Mouse (Mus musculus) hindbrain, embryonic 11.5 days (tissue): ENCODE data around the gene Rnf183. TPM values are rescaled to one million over a fixed set of nuclear protein-coding genes. Genes with fewer than 3 reads are reported as not detected.

Experiments
- ATAC-seq: fragments of 200-750 bp; cut with Nextera tagmentation; 2 replicates; pipeline ENCODE4 v1.8.0; 2017; ENCODE audit warnings: mild to moderate bottlenecking, moderate TSS enrichment, moderate library complexity; ENCODE audit not compliant: low FRiP score
- DNase-seq: peaks from one replicate; pipeline ENCODE4 v3.0.0-alpha.2; 2015; ENCODE audit warnings: low spot score
- H3K27ac ChIP-seq: fragments of 300-500 bp; sonication (generic); 2 replicates; pipeline ENCODE4 v1.5.1; 2014; ENCODE audit warnings: mild to moderate bottlenecking, low read depth, low read length
- H3K27me3 ChIP-seq: fragments of 300-500 bp; sonication (generic); 2 replicates; pipeline ENCODE4 v1.6.1; 2014; ENCODE audit warnings: mild to moderate bottlenecking, low read length, moderate library complexity, mixed read lengths; ENCODE audit not compliant: control insufficient read depth, insufficient read depth
- H3K36me3 ChIP-seq: fragments of 300-500 bp; sonication (generic); 2 replicates; pipeline ENCODE4 v1.6.1; 2014; ENCODE audit warnings: mild to moderate bottlenecking, low read length, moderate library complexity, mixed read lengths; ENCODE audit not compliant: control insufficient read depth, insufficient read depth
- H3K4me1 ChIP-seq: fragments of 300-500 bp; sonication (generic); replicated peaks from 2 replicates; pipeline ENCODE4 v1.6.1; 2014; ENCODE audit warnings: low read length, mixed read lengths; ENCODE audit not compliant: control insufficient read depth, insufficient read depth
- H3K4me2 ChIP-seq: fragments of 300-500 bp; sonication (generic); replicated peaks from 2 replicates; pipeline ENCODE4 v1.6.1; 2014; ENCODE audit warnings: mild to moderate bottlenecking, low read depth, low read length
- H3K4me3 ChIP-seq: fragments of 300-500 bp; sonication (generic); 2 replicates; pipeline ENCODE4 v1.5.1; 2014; ENCODE audit warnings: low read depth, low read length
- H3K9ac ChIP-seq: fragments of 300-500 bp; sonication (generic); 2 replicates; pipeline ENCODE4 v1.6.1; 2014; ENCODE audit warnings: low read depth, low read length
- H3K9me3 ChIP-seq: fragments of 300-500 bp; sonication (generic); 2 replicates; pipeline ENCODE4 v1.6.1; 2016; ENCODE audit warnings: low read length; ENCODE audit not compliant: control insufficient read depth
- WGBS: fragments of 180-500 bp; shearing (Covaris S2); extraction: QIAGEN DNeasy Blood & Tissue Kit; methylation state at CpG from one replicate; pipeline ENCODE4 v1.1.7; 2014; 5-methylcytosine and 5-hydroxymethylcytosine counted together
- polyA plus RNA-seq: library from polyadenylated mRNA; unstranded; fragments of >200 nt; fragmentation: Nextera tagmentation; extraction: Ambion mirVana; gene quantifications from 2 replicates; pipeline ENCODE4 v1.2.1, GENCODE M21; 2014

Rnf183 gene
- polyA plus RNA-seq, 1 experiment from 2014 or later = not detected

DNA sequence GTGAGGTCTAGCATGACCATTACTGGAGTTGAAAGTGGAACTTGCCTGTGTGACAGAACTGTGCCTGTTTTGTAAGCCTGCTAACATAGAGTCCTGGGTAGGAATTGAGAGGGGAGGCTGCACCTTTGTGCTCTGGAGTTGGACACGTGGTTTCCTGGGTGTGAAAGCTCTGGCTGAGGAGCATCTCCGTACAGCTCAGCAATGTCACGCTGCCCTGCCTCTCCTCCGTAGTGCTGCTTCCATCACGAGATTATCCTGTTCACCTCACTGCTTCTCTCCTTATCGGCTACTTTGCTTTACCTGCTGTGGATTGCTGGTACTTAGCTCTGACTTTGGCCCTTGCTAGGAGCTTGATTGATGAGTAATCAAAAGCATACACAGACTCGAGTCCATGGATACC is 51.3 kb downstream of the Rnf183 start:
- Histone ChIP-seq H3K4me2 (no peak overlapping the region), H3K27me3 (no peaks in the 10 kb centered on the region), H3K9me3 (no peaks in the 10 kb centered on the region), H3K4me1 (no peaks in the 10 kb centered on the region), H3K9ac (no peak overlapping the region), H3K27ac (no peak overlapping the region), H3K4me3 (no peak overlapping the region), H3K36me3 (peaks cover 2% of the 10 kb centered on the region; the same call in 1 of the 2 replicates)
- ATAC-seq = no peak
- 89% methylated on average over 7 of the region's 7 CpGs for WGBS
- no peak for DNase-seq

- H3K27me3 ChIP-seq = no peaks in the 10 kb centered on the region
- H3K9ac ChIP-seq = no peak overlapping the region
- DNase-seq (no peak), ATAC-seq (no peak)
- H3K4me2 ChIP-seq = no peak overlapping the region
- peaks cover 2% of the 10 kb centered on the region; the same call in 1 of the 2 replicates for H3K36me3 ChIP-seq
- no peaks in the 10 kb centered on the region for H3K4me1 ChIP-seq
- no peaks in the 10 kb centered on the region for H3K9me3 ChIP-seq
- no peak overlapping the region for H3K4me3 ChIP-seq
- WGBS = 93% methylated on average over 6 of the region's 6 CpGs
- no peak overlapping the region for H3K27ac ChIP-seq
Observed at GRCm38 (mm10) chr4:62383207-62383606, 51.8 kb downstream of the Rnf183 start.

- Histone ChIP-seq H3K27ac (no peak overlapping the region), H3K4me2 (no peak overlapping the region), H3K4me3 (no peak overlapping the region), H3K27me3 (no peaks in the 10 kb centered on the region), H3K36me3 (no peaks in the 10 kb centered on the region), H3K9me3 (no peaks in the 10 kb centered on the region), H3K9ac (no peak overlapping the region), H3K4me1 (no peaks in the 10 kb centered on the region)
- WGBS = 91% methylated on average over 9 of the region's 9 CpGs
- ATAC-seq = no peak
- no peak for DNase-seq
Observed at GRCm38 (mm10) chr4:62379724-62380381, 55.2 kb downstream of the Rnf183 start.

Other genes with a start within 250 kb of the Rnf183 start
- gene Zfp37, start 204.2 kb downstream of the Rnf183 start, polyA plus RNA-seq = 33.8 and 34.4 TPM in 2 replicates
- gene Slc31a2, start 172.7 kb downstream of the Rnf183 start, polyA plus RNA-seq = 11.8 and 13.3 TPM in 2 replicates
- 21.2 and 22.8 TPM in 2 replicates for gene Fkbp15, start 74.7 kb downstream of the Rnf183 start, polyA plus RNA-seq
- 45.0 and 49.8 TPM in 2 replicates for gene Slc31a1, start 74.5 kb downstream of the Rnf183 start, polyA plus RNA-seq
- 177 and 178 TPM in 2 replicates for gene Cdc26, start 26.6 kb downstream of the Rnf183 start, polyA plus RNA-seq
- 25.5 and 28.1 TPM in 2 replicates for gene Prpf4, start 26.5 kb downstream of the Rnf183 start, polyA plus RNA-seq
- 6.4 and 6.9 TPM in 2 replicates for gene Wdr31, start 35.6 kb upstream of the Rnf183 start, polyA plus RNA-seq
- 0.94 and 1.0 TPM in 2 replicates for gene Bspry, start 44.8 kb upstream of the Rnf183 start, polyA plus RNA-seq
- gene Hdhd3, start 68.2 kb upstream of the Rnf183 start, polyA plus RNA-seq = 13.7 and 16.7 TPM in 2 replicates
- 77.5 and 80.1 TPM in 2 replicates for gene Alad, start 84.7 kb upstream of the Rnf183 start, polyA plus RNA-seq
- 116 and 117 TPM in 2 replicates for gene Pole3, start 89.8 kb upstream of the Rnf183 start, polyA plus RNA-seq
- 0.91 and 1.8 TPM in 2 replicates for gene 4933430I17Rik, start 90.1 kb upstream of the Rnf183 start, polyA plus RNA-seq
- 31.3 and 33.2 TPM in 2 replicates for gene Rgs3, start 124.6 kb upstream of the Rnf183 start, polyA plus RNA-seq